Mouse (Mus musculus): ENCODE results near the gene 4930470P17Rik.

DNA sequence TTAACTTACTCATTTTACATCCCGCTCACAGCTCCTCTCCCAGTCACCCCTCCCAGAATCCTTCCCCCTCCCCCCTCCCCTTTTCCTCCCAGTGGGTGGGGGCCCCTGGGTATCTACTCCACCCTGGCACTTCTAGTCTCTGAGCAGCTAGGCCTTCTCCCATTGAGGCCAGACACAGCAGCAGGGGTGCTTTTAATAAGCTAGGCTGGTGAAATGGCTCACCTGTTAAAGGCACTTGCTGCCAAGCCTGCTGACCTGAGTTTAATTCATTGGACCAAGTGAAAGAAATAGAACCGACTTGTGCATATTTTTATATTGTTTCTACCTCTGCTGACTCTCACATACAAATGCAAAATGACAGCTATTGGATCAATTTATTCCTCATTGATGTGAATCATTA lies 52.7 kb downstream of the 4930470P17Rik start:
- TF ChIP-seq CTCF (conservative IDR thresholded peaks at IDR 0.05 in 1 of 2, IDR thresholded peaks at IDR 0.05 in 1 of 2; ENCODE audit: low read depth in 2 of 2, low read length in 2 of 2) (no peak), POLR2A (IDR thresholded peaks at IDR 0.05; ENCODE audit: low read depth, low read length) (no peak), ZMIZ1 (IDR thresholded peaks at IDR 0.05; ENCODE audit: low read depth, low read length) (no peak), EP300 (IDR thresholded peaks at IDR 0.05; ENCODE audit: low read length) (no peak), CHD2 (IDR thresholded peaks at IDR 0.05; ENCODE audit: low read length) (no peak), TCF12 (IDR thresholded peaks at IDR 0.05; ENCODE audit: low read depth, low read length) (no peak), ZC3H11A (IDR thresholded peaks at IDR 0.05; ENCODE audit: low read depth, low read length) (no peak), NELFE (IDR thresholded peaks at IDR 0.05; ENCODE audit: low read depth, low read length) (no peak), USF2 (conservative IDR thresholded peaks at IDR 0.05; ENCODE audit: low read depth, low read length) (no peak), KAT2A (IDR thresholded peaks at IDR 0.05; ENCODE audit: insufficient replicate concordance, low read length) (no peak), ELF1 (IDR thresholded peaks at IDR 0.05; ENCODE audit: low read depth, low read length) (no peak), ZNF384 (IDR thresholded peaks at IDR 0.05; ENCODE audit: low read depth, low read length) (no peak), E2F4 (IDR thresholded peaks at IDR 0.05; ENCODE audit: insufficient replicate concordance, low read depth, low read length) (no peak)

Data from CH12.LX (cell line).